Mouse (Mus musculus) liver, embryonic 16.5 days (tissue): ENCODE results near the gene Atraid. TPM values are rescaled to one million over a fixed set of nuclear protein-coding genes. Genes with fewer than 3 reads are reported as not detected.
"Not testable (repeated sequence)": the region's sequence is repeated elsewhere in the genome, so short reads cannot be mapped to it uniquely, and the experiment has no call there.

Experiments
- ATAC-seq: fragments of 200-750 bp; cut with Nextera tagmentation; 2 replicates; pipeline ENCODE4 v1.8.0; 2017; ENCODE audit warnings: low read depth, mild to moderate bottlenecking, moderate number of reproducible peaks, moderate library complexity
- H3K27ac ChIP-seq: fragments of 300-500 bp; sonication (generic); 2 replicates; pipeline ENCODE4 v1.5.1; 2014; ENCODE audit warnings: mild to moderate bottlenecking, low read length
- H3K27me3 ChIP-seq: fragments of 300-500 bp; sonication (generic); 2 replicates; pipeline ENCODE4 v1.6.1; 2014; ENCODE audit warnings: low read depth, low read length, mixed read lengths; ENCODE audit not compliant: control insufficient read depth, insufficient read depth
- H3K36me3 ChIP-seq: fragments of 300-500 bp; sonication (generic); 2 replicates; pipeline ENCODE4 v1.6.1; 2014; ENCODE audit warnings: mild to moderate bottlenecking; ENCODE audit not compliant: control insufficient read depth, insufficient read depth
- H3K4me1 ChIP-seq: fragments of 300-500 bp; sonication (generic); 2 replicates; pipeline ENCODE4 v1.6.1; 2014; ENCODE audit warnings: low read depth, low read length, mixed read lengths; ENCODE audit not compliant: control insufficient read depth
- H3K4me2 ChIP-seq: fragments of 300-500 bp; sonication (generic); 2 replicates; pipeline ENCODE4 v1.6.1; 2014; ENCODE audit warnings: low read depth, low read length, mixed read lengths
- H3K4me3 ChIP-seq: fragments of 300-500 bp; sonication (generic); 2 replicates; pipeline ENCODE4 v1.5.1; 2014; ENCODE audit warnings: low read depth, mild to moderate bottlenecking, low read length
- H3K9ac ChIP-seq: fragments of 300-500 bp; sonication (generic); 2 replicates; pipeline ENCODE4 v1.6.1; 2014; ENCODE audit warnings: low read depth, low read length
- H3K9me3 ChIP-seq: fragments of 300-500 bp; sonication (generic); replicated peaks from 2 replicates; pipeline ENCODE4 v1.6.1; 2016; ENCODE audit warnings: low read length; ENCODE audit not compliant: control insufficient read depth
- WGBS: fragments of 180-500 bp; shearing (Covaris S2); extraction: QIAGEN DNeasy Blood & Tissue Kit; methylation state at CpG from one replicate; pipeline ENCODE4 v1.1.7; 2014; ENCODE audit not compliant: insufficient replicate concordance; 5-methylcytosine and 5-hydroxymethylcytosine counted together
- polyA plus RNA-seq: library from polyadenylated mRNA; unstranded; fragments of >200 nt; fragmentation: Nextera tagmentation; extraction: Ambion mirVana; gene quantifications from 2 replicates; pipeline ENCODE4 v1.2.1, GENCODE M21; 2015

The Atraid gene
- polyA plus RNA-seq, 1 experiment from 2014 or later = 67.9 TPM

GRCm38 (mm10) chr5:31047074-31047473 is 1.0 kb upstream of the Atraid start:
- H3K4me3 ChIP-seq = peak overlapping the region; percentile 92
- ATAC-seq = no peak
- WGBS = 16% methylated on average over 5 of the region's 5 CpGs

DNA sequence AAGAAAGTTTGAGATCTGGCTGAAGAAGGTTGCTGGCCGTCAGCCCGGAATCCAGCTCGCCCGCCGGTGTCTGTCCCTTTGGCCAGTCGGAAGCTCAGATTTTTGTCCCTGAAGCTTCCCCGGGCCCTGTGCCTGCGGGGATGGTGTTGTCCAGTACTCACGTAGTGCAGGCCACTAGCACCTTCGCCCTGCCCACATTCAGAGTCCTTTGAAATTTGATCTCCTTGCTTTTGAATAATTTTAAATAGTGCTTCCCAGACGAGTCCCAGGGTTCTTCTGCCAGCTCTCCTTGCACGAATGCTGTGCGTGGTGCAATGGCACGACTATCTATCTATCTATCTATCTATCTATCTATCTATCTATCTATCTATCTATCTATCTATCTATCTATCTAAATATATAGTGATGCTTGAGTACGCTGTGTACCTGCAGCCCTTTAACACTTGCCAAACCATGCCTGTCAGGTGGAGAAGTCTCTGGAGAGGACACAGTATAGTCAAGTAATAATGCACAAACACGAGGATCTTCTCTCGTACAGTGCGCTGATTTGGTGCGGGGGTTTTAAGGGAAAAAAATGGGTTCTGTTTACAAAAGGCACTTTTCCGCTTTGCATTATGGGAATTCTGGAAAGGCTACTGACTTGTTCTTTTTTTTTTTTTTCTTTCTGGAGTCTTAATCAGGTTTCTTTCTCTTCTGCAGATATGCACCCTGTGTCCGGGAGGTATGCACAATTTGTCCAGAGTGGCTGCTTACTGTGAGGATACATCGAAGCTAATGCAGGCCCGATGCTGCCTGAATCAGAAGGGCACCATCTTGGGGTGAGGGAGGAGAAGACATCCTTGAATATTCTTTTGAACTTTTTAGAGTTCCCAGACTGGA is 890 bp downstream of the Atraid start, which contains the start of gene Slc5a6:
TSS of gene Slc5a6 (minus strand) at position 162 of the 879 bp plus-strand sequence.
- no peaks in the 10 kb centered on the region for H3K9me3 ChIP-seq
- H3K4me1 ChIP-seq = peaks cover 18% of the 10 kb centered on the region
- no peaks in the 10 kb centered on the region for H3K36me3 ChIP-seq
- peak within 1 kb of the TSS; percentile 92 for H3K4me3 ChIP-seq
- no peaks in the 10 kb centered on the region for H3K27me3 ChIP-seq
- peak within 1 kb of the TSS; percentile 92 for H3K9ac ChIP-seq
- peak within 1 kb of the TSS; percentile 93 for H3K27ac ChIP-seq
- ATAC-seq = peak; percentile 17
- peak within 1 kb of the TSS; percentile 96 for H3K4me2 ChIP-seq
- WGBS = under 1% methylated on average over 23 of the region's 23 CpGs

More at GRCm38 (mm10) chr5:31047074-31047473, 1.0 kb upstream of the Atraid start:
- Histone ChIP-seq H3K4me1 (peaks cover 15% of the 10 kb centered on the region), H3K4me2 (peak overlapping the region; percentile 96), H3K9ac (peak overlapping the region; percentile 92), H3K9me3 (no peaks in the 10 kb centered on the region), H3K27me3 (no peaks in the 10 kb centered on the region), H3K36me3 (no peaks in the 10 kb centered on the region), H3K27ac (no peak overlapping the region)

DNA sequence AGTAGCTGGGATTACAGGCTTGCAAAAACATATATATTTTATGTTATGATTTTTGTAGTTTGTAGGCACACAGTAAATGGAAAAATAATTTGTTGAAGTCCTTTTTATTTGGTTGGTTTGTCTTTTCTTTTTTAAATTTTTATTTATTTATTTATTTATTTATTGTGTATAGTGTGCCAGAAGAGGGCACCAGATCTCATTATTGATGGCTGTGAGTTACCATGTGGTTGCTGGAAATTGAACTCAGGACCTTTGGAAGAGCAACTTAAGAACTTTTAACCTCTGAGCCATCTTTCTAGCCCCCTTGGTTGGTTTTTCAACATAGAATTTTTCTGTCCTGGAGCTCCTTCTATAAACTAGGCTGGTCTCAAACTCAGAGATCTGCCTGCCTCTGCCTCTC is 2.3 kb downstream of the Atraid start:
- Histone ChIP-seq H3K9me3 (no peaks in the 10 kb centered on the region), H3K36me3 (no peaks in the 10 kb centered on the region), H3K4me2 (no peak overlapping the region), H3K4me3 (no peak overlapping the region), H3K27me3 (no peaks in the 10 kb centered on the region), H3K4me1 (peaks cover 24% of the 10 kb centered on the region), H3K9ac (no peak overlapping the region), H3K27ac (no peak overlapping the region)
- ATAC-seq = no peak

- not testable (repeated sequence) for H3K27ac ChIP-seq, H3K36me3 ChIP-seq, H3K9me3 ChIP-seq, H3K27me3 ChIP-seq, ATAC-seq
- Histone ChIP-seq H3K4me1 (peaks cover 20% of the 10 kb centered on the region), H3K4me2 (peak overlapping the region; percentile 84), H3K9ac (peak overlapping the region; percentile 60; the same call in 1 of the 2 replicates), H3K4me3 (peak overlapping the region; percentile 60)
- WGBS = 69% methylated on average over 4 of the region's 4 CpGs
Observed at GRCm38 (mm10) chr5:31053728-31054127, 5.6 kb downstream of the Atraid start.

GRCm38 (mm10) chr5:31054261-31055215 is 6.4 kb downstream of the Atraid start, which contains the start of gene Cad:
TSS of gene Cad (plus strand) at chr5:31054780.
- ATAC-seq = peak; percentile 99
- H3K27ac ChIP-seq = peak within 1 kb of the TSS; percentile 4
- H3K9me3 ChIP-seq = no peaks in the 10 kb centered on the region
- no peaks in the 10 kb centered on the region for H3K36me3 ChIP-seq
- 1% methylated on average over 64 of the region's 64 CpGs for WGBS
- peak within 1 kb of the TSS; percentile 60 for H3K4me3 ChIP-seq
- peaks cover 18% of the 10 kb centered on the region for H3K4me1 ChIP-seq
- H3K27me3 ChIP-seq = no peaks in the 10 kb centered on the region
- H3K4me2 ChIP-seq = peak within 1 kb of the TSS; percentile 84
- peak within 1 kb of the TSS; percentile 60 for H3K9ac ChIP-seq

DNA sequence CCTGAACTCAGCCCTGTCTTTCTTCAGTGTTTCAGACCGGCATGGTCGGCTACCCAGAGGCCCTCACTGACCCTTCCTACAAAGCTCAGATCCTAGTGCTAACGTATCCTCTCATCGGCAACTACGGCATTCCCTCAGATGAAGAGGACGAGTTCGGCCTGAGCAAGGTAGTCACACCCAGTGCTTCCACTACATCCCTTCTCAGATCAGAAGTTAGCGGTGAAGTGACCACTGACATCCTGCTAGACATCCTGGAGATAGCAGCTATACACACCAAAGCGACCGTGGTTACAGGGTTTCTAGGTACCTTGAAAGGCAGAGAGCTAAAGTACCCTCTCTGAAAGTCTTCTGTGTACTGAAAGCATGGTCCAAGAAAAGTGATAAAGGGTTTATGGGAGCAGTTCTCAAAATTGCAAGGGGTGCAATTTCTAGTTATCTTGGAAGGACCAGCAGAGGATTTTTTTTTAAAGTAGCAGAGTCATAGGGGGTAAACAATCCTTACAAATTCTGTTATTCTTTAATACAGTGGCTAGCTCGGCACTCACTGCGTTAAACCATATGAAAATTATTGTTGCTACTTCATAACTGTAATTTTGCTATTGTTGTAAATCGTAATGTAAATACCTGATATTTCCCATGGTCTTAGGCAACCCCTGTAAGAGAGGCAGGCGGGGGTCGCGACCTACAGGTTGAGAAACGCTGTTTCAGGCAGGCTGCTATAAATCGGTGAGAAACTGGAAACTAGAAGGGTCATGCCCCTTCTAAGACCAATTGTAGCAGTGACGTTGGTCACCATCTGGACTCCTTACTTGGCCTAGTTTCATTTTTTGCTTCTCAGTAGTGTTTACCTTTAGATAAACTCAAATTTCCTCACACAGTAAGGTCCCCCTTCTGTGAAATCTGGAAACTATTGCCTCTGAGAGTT is 7.4 kb downstream of the Atraid start:
- Histone ChIP-seq H3K4me3 (peak overlapping the region; percentile 60), H3K9me3 (no peaks in the 10 kb centered on the region)
- no peak; the same call in 1 of the 2 replicates for ATAC-seq

DNA sequence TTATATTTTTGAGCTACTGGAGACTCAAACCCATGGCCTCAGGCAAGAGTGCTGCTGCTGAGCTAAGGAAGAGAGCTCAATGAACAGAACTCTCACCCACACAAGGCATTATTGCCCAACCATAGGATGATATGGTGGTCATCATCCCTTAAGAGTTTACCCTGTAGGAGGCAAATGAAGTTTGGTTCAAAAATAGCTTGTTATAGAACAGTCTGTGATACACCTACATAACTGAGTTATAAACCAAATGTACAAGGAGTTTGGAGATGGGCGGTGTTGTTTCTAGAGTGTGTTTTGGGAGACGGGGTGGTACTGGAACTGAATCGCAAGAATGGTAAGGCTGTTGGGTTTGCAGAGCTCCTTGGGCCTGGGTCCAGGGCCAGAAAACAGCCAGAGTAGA is 21.7 kb downstream of the Atraid start:
- no peak overlapping the region for H3K27ac ChIP-seq
- no peaks in the 10 kb centered on the region for H3K4me1 ChIP-seq
- no peak overlapping the region for H3K9ac ChIP-seq
- no peak overlapping the region for H3K4me3 ChIP-seq
- no peak overlapping the region for H3K4me2 ChIP-seq
- H3K27me3 ChIP-seq = no peaks in the 10 kb centered on the region
- WGBS = 88% methylated on average over 3 of the region's 3 CpGs
- H3K9me3 ChIP-seq = no peaks in the 10 kb centered on the region
- ATAC-seq = no peak
- peaks cover 42% of the 10 kb centered on the region for H3K36me3 ChIP-seq

More for the DNA sequence above, 7.4 kb downstream of the Atraid start:
- Histone ChIP-seq H3K4me2 (peak overlapping the region; percentile 84), H3K27me3 (no peaks in the 10 kb centered on the region), H3K9ac (peak overlapping the region; percentile 58), H3K36me3 (0 out of 2 replicates have a peak, but pooled peaks cover 3% of the 10 kb centered on the region), H3K4me1 (peaks cover 13% of the 10 kb centered on the region), H3K27ac (no peak overlapping the region)
- 15% methylated on average over 19 of the region's 19 CpGs for WGBS

DNA sequence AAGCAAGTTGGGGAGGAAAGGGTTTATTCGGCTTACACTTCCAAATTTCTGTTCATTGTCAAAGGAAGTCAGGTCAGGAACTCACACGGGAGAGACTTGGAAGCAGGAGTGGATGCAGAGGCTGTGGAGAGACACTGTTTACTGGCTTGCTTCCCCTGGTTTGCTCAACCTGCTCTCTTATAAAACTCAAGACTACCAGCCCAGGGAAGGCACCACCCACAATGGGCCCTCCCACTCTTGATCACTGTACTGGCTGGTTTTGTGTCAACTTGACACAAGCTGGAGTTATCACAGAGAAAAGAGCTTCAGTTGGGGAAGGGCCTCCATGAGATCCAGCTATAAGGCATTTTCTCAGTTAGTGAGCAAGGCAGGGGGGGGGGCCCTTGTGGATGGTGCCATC is 22.9 kb downstream of the Atraid start:
- 80% methylated on average over 2 of the region's 2 CpGs for WGBS
- no peak for ATAC-seq
- H3K36me3 ChIP-seq = peaks cover 43% of the 10 kb centered on the region

More for the DNA sequence above, 22.9 kb downstream of the Atraid start:
- Histone ChIP-seq H3K4me2 (no peak overlapping the region), H3K9me3 (no peaks in the 10 kb centered on the region), H3K4me3 (no peak overlapping the region), H3K4me1 (no peaks in the 10 kb centered on the region), H3K9ac (no peak overlapping the region), H3K27me3 (no peaks in the 10 kb centered on the region), H3K27ac (no peak overlapping the region)
